Mouse (Mus musculus) liver, adult 2 months (tissue): Measurements from ENCODE around the gene Dalrd3.

Experiments used
- CTCF ChIP-seq: fragments of 200-500 bp; IDR thresholded peaks from 2 replicates; pipeline ENCODE4 v1.5.1; 2011; ENCODE audit warnings: low read depth, low read length, control low read depth
- POLR2A ChIP-seq: fragments of 200-500 bp; IDR thresholded peaks from 2 replicates; pipeline ENCODE4 v1.6.1; 2011; ENCODE audit warnings: low read length, control low read depth; ENCODE audit not compliant: insufficient read depth; ENCODE audit errors: extremely low read depth

GRCm38 (mm10) chr9:108589229-108589628 lies 19.5 kb downstream of the Dalrd3 start:
- no peak for TF ChIP-seq CTCF
- no peak for TF ChIP-seq POLR2A
